Mouse (Mus musculus) stomach, postnatal 0 days (tissue): ENCODE measurements around the gene Cox19. TPM values are rescaled to one million over a fixed set of nuclear protein-coding genes. Genes with fewer than 3 reads are reported as not detected.
A peak's percentile ranks its signal among the peaks of the same experiment; 100 is the strongest.

Experiments
- ATAC-seq: fragments of 200-750 bp; cut with Nextera tagmentation; 2 replicates; pipeline ENCODE4 v1.8.0; 2017; ENCODE audit not compliant: low FRiP score, low TSS enrichment
- DNase-seq: peaks from one replicate; pipeline ENCODE4 v3.0.0-alpha.2; 2016; ENCODE audit warnings: low spot score
- H3K27ac ChIP-seq: fragments of 300-500 bp; sonication (generic); replicated peaks from 2 replicates; pipeline ENCODE4 v1.5.1; 2014; ENCODE audit warnings: mild to moderate bottlenecking, control low read depth
- H3K27me3 ChIP-seq: fragments of 300-500 bp; sonication (generic); 2 replicates; pipeline ENCODE4 v1.6.1; 2014; ENCODE audit warnings: low read length; ENCODE audit not compliant: control insufficient read depth, insufficient read depth
- H3K36me3 ChIP-seq: fragments of 300-500 bp; sonication (generic); 2 replicates; pipeline ENCODE4 v1.6.1; 2014; ENCODE audit warnings: low read length, mixed read lengths; ENCODE audit not compliant: control insufficient read depth, insufficient read depth
- H3K4me1 ChIP-seq: fragments of 300-500 bp; sonication (generic); replicated peaks from 2 replicates; pipeline ENCODE4 v1.6.1; 2014; ENCODE audit warnings: antibody characterized with exemption; ENCODE audit not compliant: control insufficient read depth, insufficient read depth
- H3K4me2 ChIP-seq: fragments of 300-500 bp; sonication (generic); replicated peaks from 2 replicates; pipeline ENCODE4 v1.6.1; 2014; ENCODE audit warnings: low read depth, mild to moderate bottlenecking, control low read depth, moderate library complexity
- H3K4me3 ChIP-seq: fragments of 300-500 bp; sonication (generic); 2 replicates; pipeline ENCODE4 v1.5.1; 2014; ENCODE audit warnings: low read depth, low read length, control low read depth
- H3K9ac ChIP-seq: fragments of 300-500 bp; sonication (generic); 2 replicates; pipeline ENCODE4 v1.6.1; 2014; ENCODE audit warnings: mild to moderate bottlenecking, low read length, control low read depth, mixed read lengths
- H3K9me3 ChIP-seq: fragments of 300-500 bp; sonication (generic); 2 replicates; pipeline ENCODE4 v1.6.1; 2016; ENCODE audit warnings: low read length; ENCODE audit not compliant: control insufficient read depth
- CTCF ChIP-seq: IDR thresholded peaks from 2 replicates; pipeline ENCODE4 v1.5.1; 2016; ENCODE audit warnings: antibody characterized with exemption, low read depth, mild to moderate bottlenecking, moderate library complexity
- EP300 ChIP-seq: optimal IDR thresholded peaks from 2 replicates; pipeline ENCODE3; 2016; ENCODE audit warnings: antibody characterized with exemption
- WGBS: fragments of 180-500 bp; shearing (Covaris S2); extraction: QIAGEN DNeasy Blood & Tissue Kit; methylation state at CpG from one replicate; pipeline ENCODE4 v1.1.7; 2014; 5-methylcytosine and 5-hydroxymethylcytosine counted together
- polyA plus RNA-seq: library from polyadenylated mRNA; unstranded; fragments of >200 nt; fragmentation: Nextera tagmentation; extraction: Ambion mirVana; gene quantifications from 2 replicates; pipeline ENCODE4 v1.2.1, GENCODE M21; 2015

Gene Cox19
- polyA plus RNA-seq, 1 experiment from 2014 or later = 114 TPM

GRCm38 (mm10) chr5:139344687-139345363 is 6.4 kb downstream of the Cox19 start:
- H3K36me3 ChIP-seq = peaks cover 9% of the 10 kb centered on the region; the same call in 1 of the 2 replicates
- H3K4me3 ChIP-seq = peak overlapping the region; percentile 91
- no peaks in the 10 kb centered on the region for H3K27me3 ChIP-seq
- peak overlapping the region; percentile 95 for H3K4me2 ChIP-seq
- peak overlapping the region; percentile 87 for H3K9ac ChIP-seq
- ATAC-seq = peak; percentile 89
- TF ChIP-seq EP300 (no peak), CTCF (no peak)
- DNase-seq = peak; percentile 98
- H3K4me1 ChIP-seq = peaks cover 6% of the 10 kb centered on the region; the same call in 1 of the 2 replicates
- H3K9me3 ChIP-seq = no peaks in the 10 kb centered on the region
- under 1% methylated on average over 33 of the region's 33 CpGs for WGBS
- H3K27ac ChIP-seq = peak overlapping the region; percentile 87

- peak overlapping the region; percentile 95 for H3K4me2 ChIP-seq
- no peaks in the 10 kb centered on the region for H3K27me3 ChIP-seq
- peak overlapping the region; percentile 87 for H3K9ac ChIP-seq
- peak; percentile 88 for TF ChIP-seq CTCF
- TF ChIP-seq EP300 = no peak
- peak; percentile 87 for DNase-seq
- peaks cover 6% of the 10 kb centered on the region; the same call in 1 of the 2 replicates for H3K4me1 ChIP-seq
- H3K9me3 ChIP-seq = no peaks in the 10 kb centered on the region
- 3% methylated on average over 12 of the region's 12 CpGs for WGBS
- ATAC-seq = peak; percentile 72
- H3K36me3 ChIP-seq = peaks cover 10% of the 10 kb centered on the region; the same call in 1 of the 2 replicates
- H3K27ac ChIP-seq = peak overlapping the region; percentile 87
- H3K4me3 ChIP-seq = peak overlapping the region; percentile 91
Measured at GRCm38 (mm10) chr5:139344021-139344686, 7.1 kb downstream of the Cox19 start.

DNA sequence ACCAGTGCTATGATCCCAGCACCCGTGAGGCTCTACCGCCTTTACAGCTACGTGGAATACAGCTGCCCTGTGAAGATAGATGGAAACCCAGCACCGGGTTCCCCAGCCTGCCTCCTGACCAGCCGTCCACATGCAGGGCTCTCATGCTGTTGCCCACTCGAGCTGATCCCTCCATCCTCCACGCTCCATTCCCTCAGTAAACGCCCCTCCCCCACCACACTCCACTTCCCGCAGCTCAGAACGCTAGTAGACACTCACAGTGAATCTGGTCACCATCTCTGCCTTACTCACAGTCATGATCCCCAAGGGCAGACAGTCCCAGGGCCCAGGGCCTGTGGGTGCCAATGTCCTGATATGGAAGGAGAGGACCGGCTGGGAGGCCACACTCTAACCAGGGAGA is 12.3 kb downstream of the Cox19 start:
- H3K36me3 ChIP-seq = peaks cover 19% of the 10 kb centered on the region
- no peaks in the 10 kb centered on the region for H3K4me1 ChIP-seq
- no peak overlapping the region for H3K9ac ChIP-seq
- no peaks in the 10 kb centered on the region for H3K9me3 ChIP-seq
- no peak overlapping the region for H3K27ac ChIP-seq
- no peak for ATAC-seq
- H3K4me2 ChIP-seq = no peak overlapping the region
- 78% methylated on average over 11 of the region's 11 CpGs for WGBS
- H3K27me3 ChIP-seq = no peaks in the 10 kb centered on the region
- H3K4me3 ChIP-seq = no peak overlapping the region
- DNase-seq = no peak
- TF ChIP-seq EP300 (no peak), CTCF (no peak)

- DNase-seq (peak; percentile 44), ATAC-seq (0 out of 2 replicates have a peak, but pooled peaks have one; percentile 2)
- Histone ChIP-seq H3K4me2 (no peak overlapping the region), H3K36me3 (peaks cover 19% of the 10 kb centered on the region), H3K27me3 (no peaks in the 10 kb centered on the region), H3K4me1 (no peaks in the 10 kb centered on the region), H3K4me3 (no peak overlapping the region), H3K9me3 (no peaks in the 10 kb centered on the region), H3K27ac (no peak overlapping the region), H3K9ac (no peak overlapping the region)
- WGBS = 70% methylated on average over 3 of the region's 3 CpGs
- no peak for TF ChIP-seq EP300
- TF ChIP-seq CTCF = no peak
Measured at GRCm38 (mm10) chr5:139338403-139338802, 12.8 kb downstream of the Cox19 start.

DNA sequence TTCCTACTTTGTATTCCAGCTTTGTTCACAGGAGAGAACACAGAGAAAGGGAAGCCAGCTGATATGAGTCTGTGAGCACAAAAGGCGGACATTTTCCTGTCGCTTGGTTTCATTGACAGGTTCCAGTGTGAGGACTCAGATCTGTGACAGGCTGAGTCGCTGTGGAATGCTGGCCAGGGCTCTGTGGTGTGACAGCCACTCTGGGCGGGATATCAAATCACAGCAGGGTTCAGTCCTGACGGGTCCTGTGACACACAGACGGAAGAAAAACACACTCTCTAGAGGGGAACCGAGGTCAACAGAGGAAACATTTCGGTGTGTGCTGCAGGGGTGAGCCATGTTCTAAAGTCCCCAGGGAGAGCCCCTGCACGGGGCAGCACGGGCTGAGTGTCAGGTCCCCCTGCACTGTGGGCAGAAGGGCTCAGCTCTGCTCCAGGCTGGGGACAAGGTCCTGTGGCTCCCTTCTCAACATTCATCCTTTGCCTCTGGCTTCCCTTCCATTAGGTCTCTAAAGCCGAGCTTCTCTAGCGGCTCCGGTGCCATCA is 13.3 kb downstream of the Cox19 start:
- DNase-seq (no peak), ATAC-seq (peak; percentile 24)
- WGBS = 69% methylated on average over 13 of the region's 13 CpGs
- TF ChIP-seq EP300 (no peak), CTCF (no peak)
- H3K9me3 ChIP-seq = no peaks in the 10 kb centered on the region
- no peak overlapping the region for H3K27ac ChIP-seq
- no peak overlapping the region for H3K4me3 ChIP-seq
- H3K36me3 ChIP-seq = peaks cover 19% of the 10 kb centered on the region
- H3K27me3 ChIP-seq = no peaks in the 10 kb centered on the region
- H3K9ac ChIP-seq = no peak overlapping the region
- no peak overlapping the region for H3K4me2 ChIP-seq
- H3K4me1 ChIP-seq = no peaks in the 10 kb centered on the region

GRCm38 (mm10) chr5:139335634-139336033 is 15.6 kb downstream of the Cox19 start:
- ATAC-seq = no peak

More at GRCm38 (mm10) chr5:139335634-139336033, 15.6 kb downstream of the Cox19 start:
- H3K4me1 ChIP-seq = no peaks in the 10 kb centered on the region
- H3K9ac ChIP-seq = no peak overlapping the region
- H3K4me2 ChIP-seq = no peak overlapping the region
- H3K4me3 ChIP-seq = no peak overlapping the region
- 91% methylated on average over 4 of the region's 4 CpGs for WGBS
- no peaks in the 10 kb centered on the region for H3K27me3 ChIP-seq
- no peaks in the 10 kb centered on the region for H3K9me3 ChIP-seq
- H3K36me3 ChIP-seq = peaks cover 10% of the 10 kb centered on the region
- no peak for DNase-seq
- H3K27ac ChIP-seq = no peak overlapping the region
- TF ChIP-seq CTCF (no peak), EP300 (no peak)
